Mouse (Mus musculus): Measurements from ENCODE around the gene Dtx3.

DNA sequence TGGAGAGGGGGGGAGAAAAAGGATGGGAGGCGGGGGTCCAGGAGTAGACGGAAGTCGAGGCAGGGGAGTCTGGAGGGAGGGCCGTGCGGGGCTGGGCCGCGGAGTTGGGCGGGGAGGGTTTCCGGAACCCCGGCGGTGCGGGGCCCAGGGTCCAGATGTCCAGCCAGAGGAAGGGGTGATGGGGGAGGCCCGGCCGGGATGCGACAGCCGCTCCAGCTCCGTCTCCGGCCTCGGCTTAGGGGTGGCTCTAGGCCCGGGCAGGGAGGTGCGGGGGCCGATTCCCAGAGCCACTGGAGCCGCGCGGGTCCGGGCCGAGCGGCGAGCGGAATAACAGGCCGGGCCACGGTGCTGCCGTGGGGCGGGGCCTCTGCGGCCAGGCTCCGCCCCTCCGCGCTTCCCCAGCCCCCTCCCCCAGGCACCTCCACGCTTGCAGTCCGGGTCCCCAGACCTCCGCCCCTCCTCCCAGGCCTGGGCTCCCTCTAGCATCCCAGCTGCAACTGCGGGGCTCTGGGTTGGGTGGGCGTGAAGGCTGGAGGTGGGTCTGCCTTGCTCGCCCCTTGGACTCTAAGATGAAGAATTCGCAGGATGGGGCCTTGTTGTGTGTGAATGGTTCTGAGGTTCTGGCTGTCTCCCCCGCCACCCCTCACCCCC is 6.9 kb downstream of the Dtx3 start:
- TF ChIP-seq CTCF (IDR thresholded peaks at IDR 0.05; ENCODE audit: low read depth, low read length) (no peak), POLR2A (IDR thresholded peaks at IDR 0.05; ENCODE audit: borderline replicate concordance, low read depth, low read length) (no peak)

All from bone marrow macrophage, adult 2 months (primary cell).